Mouse (Mus musculus) left cerebral cortex, adult 9 months (tissue): Measurements from ENCODE around the gene Enthd1.
"Not testable (repeated sequence)": the region's sequence is repeated elsewhere in the genome, so short reads cannot be mapped to it uniquely, and the experiment has no call there.

Experiments
- DNase-seq, 2 experiments: peaks; one replicate each; pipeline ENCODE4 v3.0.0; 2022; ENCODE audit warnings: low spot score in 2 of 2

Gene Enthd1

GRCm38 (mm10) chr15:80538075-80538474 lies 26.9 kb downstream of the Enthd1 start:
- no peak for DNase-seq

GRCm38 (mm10) chr15:80536051-80536450 lies 28.9 kb downstream of the Enthd1 start:
- DNase-seq: peak; percentile 34 to 43

GRCm38 (mm10) chr15:80533274-80533673 lies 31.7 kb downstream of the Enthd1 start:
- DNase-seq: peak; percentile 35 to 37

DNA sequence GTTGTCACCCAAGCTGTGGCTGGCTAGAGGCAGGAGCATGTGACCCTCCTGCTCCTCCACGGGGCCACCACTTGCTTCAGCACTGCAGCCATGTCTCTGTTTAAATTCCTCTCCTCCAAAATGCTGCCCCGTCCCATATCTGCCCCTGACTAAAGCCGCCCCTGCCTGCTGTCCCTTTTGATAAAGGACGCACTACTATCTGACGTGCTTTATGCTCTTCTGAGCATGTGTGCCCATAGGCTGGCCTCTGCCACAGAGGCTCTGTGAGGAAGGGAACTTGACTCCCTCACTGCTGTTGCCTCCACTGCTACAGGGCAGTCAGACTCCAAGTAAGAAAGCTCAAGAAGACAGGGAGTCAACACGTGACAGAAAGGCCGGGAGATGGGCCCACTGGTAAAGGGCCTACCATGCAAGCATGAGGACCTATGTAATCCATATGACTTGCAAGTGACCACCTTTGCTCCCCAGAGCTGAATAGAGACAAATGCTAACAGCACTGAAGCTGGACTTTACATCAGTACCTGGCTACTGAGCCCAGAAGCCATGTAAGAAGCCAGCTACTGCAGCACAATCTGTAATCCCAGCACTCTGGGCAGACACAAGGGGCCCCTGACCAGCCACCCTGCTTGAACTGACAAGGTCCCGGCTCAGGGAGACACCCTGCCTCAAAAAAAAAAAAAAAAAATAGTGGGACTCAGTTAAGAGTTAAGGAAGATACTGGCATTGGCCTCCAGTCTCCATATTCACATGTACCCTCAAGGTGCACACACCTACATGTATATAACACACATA lies 32.5 kb downstream of the Enthd1 start:
- DNase-seq: no peak

DNA sequence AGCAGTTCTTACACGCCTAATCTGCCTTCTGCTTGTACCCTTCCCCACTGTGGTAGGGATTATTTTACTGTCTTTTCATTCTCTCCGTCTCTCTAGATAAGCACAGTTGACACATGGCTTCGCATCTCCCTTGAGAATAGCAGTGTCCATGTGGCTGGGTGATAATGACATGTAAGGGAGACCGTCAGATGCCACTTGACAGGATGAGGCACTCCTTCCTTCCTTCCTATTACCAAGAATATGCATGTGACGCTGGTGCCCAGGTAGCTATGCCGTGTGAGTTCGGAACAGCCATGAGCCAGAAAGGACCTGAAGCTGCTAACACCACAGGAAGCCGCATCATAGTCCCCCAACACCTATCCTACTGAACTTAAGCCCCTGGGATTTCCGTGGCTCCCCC lies 33.9 kb downstream of the Enthd1 start:
- DNase-seq: no peak

DNA sequence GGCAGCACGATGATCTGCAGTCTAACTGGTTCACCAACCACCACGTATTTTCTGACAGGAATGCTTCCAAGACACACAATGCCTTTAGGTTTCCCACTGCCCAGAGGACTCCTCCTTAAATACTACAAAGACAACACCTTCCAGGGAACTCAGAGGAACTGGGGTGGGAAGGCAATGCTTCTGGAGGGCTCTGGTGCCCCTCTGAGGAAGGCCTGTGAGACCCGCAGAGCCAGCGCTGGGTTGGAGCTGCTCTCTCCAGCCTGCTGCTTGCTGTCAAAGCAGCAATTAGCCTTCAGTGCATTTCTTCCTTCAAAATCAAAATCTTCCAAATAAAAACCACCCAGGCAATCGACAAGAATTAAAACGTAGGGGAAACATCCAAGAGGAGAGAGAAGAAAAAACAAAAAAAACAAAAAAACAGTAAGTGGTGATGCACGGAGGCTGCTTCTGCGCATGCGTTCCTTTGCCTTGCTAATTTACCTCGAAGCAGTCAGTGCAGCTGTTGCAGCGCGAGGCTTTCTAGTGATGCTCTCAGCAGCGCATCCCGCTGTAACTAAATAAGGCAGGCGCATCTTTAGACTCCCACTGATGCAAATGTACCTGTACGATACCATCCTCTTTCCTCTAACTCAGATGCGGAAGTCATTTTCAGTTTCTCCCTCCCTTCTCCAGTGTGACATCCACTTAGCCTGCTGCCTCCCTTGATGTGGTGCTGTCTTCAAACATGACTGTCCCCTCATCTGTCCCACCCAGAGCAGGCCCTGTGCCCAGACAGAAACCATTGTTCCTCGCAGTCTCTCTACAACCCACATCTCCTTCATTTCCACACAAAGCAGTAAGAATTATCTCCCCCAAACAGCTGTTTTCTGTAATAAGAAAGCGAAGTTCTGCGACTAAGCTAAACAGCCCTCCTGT lies 34.7 kb downstream of the Enthd1 start:
- peak in 1 of 2 experiments; percentile 56 for DNase-seq

DNA sequence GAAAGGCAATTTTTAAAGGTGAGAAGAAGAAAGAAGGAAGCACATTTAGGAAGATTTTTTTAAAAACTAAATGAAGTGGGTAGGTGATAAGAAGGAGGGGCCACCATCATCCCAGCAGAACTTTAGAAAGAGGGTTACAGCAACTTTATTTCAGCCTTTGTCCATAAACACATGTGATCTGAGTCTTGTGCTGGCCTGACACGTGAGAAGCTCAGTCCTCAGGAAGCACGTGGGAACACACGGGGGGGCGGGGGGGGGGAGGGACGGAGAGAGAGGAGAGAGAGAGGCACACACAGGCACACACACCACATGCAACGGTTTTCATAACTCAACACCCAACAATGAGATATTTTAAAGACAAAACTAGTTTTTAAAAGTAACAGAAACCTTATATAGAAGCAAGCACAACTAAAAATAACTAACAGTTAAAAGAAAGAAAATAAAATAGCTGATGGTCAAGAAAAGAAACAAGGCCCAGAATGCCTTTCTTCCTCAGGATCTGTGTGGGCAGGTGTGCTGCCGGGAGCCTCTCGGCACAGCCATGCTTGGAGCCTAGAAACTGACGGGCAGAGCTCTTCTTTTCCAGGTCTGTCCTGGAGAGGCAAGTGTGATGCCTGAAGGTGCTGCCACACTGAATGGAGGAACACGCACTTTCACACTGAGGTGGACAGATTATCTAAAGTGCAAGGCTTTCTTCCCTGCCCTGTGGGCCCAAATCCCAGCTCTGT lies 43.1 kb downstream of the Enthd1 start:
- no peak for DNase-seq

DNA sequence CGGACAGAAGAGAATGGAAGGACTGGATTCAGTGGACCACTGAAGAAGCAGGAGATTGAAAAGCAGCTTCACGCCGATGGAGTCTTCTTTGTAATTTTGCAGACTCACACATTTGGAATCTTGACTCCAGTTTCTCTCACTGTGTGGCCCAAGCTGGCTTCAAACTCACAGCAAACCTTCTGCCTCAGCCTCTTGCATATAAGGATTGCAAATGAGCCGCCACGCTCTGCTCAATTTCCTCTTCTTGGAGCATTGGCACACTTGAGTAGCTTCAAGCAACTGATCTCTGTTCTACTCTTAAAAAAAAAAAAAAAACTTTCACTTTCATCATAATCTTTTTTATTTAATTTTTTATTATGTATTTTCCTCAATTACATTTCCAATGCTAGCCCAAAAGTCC lies 45.0 kb downstream of the Enthd1 start:
- DNase-seq: no peak

DNA sequence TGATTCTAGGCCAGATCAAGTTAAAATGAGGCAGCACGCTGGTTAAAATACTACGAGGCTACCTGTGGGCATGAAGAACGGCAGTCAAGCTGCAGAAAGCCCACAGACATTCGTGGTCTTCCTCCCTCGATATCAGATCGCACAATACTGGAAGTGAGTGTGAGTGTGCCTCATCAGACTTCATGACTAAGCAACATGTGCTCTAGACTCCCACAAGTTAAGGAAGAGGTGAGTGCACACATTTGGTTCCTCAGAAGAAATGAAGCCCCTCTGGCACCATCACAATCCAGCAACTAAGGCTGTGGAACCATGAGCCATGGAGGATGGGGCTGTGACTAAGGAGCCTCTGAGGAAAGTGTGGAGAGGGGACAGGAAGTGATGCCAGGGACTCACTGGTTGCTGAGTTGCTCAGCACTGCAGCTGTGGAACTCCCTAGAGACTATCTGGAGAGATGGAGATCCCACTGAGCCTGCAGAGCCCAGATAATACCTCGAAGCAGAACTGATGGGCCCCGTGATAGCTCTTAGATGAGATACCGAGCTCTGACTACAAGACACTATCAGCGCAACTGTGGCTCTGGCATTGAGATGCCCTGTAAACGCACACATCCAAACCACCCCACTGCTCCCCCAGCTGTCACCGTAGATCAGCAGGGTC lies 46.3 kb downstream of the Enthd1 start:
- no peak for DNase-seq

DNA sequence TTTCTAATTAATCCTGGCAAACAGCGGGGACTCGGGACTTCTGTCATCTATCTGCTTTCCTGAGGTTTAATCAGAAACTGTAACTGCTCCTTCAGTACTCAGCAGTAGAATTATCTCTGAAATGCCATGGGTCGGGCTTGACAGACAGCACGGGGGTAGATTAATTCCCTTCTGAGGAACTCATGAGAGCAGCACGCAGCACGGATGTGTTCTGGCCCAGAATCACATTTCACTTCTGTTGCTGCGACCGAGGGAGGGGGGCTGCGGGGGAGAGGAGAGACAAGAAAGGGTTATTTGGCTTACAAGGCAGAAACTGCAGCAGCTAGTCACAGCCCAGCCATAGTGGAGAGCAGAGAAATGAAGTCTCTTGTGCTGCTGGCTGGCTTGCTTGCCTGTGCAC lies 47.0 kb downstream of the Enthd1 start:
- peak; percentile 29 to 49 for DNase-seq

- DNase-seq: no peak
Measured at GRCm38 (mm10) chr15:80516525-80516924, 48.4 kb downstream of the Enthd1 start.

DNA sequence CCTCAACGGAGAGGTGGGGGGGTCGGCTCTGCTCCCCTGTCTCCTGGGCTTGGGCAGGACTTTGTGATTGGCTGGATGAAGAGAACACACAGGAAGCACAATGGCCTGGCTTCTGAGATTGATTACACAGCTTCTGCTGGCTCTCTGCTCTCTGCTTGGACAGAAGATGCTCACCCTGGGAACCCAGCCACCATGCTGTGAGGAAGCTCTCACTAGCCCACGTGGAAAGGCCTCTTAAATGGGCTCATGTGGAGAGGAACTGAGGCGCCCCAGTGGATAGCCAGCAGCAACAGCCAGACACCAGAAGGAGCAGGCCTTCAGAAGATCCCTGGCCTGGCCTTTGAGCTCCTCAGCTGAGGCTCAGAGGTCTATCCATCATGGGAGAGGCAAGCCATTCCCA lies 59.9 kb downstream of the Enthd1 start:
- no peak for DNase-seq

DNA sequence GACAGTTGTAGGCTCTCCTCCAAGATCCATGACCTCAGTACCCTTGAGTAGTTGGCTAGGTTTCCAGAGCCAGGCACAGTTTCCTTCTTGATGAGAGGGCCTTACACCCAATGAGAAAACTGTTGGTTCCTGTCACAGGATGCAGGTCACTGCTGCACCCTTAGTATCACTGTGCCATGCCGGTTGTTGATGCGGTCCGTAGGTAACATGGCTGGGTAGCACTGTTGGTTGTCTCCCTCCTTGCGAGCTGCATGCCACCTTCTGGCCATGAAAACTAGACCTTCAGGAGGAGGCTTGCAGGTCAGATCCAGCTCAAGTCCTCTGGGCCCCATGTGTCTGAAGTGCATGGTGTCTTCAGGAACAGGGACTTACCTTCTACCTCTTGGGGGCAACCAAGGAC lies 61.8 kb downstream of the Enthd1 start:
- DNase-seq: not testable (repeated sequence)

DNA sequence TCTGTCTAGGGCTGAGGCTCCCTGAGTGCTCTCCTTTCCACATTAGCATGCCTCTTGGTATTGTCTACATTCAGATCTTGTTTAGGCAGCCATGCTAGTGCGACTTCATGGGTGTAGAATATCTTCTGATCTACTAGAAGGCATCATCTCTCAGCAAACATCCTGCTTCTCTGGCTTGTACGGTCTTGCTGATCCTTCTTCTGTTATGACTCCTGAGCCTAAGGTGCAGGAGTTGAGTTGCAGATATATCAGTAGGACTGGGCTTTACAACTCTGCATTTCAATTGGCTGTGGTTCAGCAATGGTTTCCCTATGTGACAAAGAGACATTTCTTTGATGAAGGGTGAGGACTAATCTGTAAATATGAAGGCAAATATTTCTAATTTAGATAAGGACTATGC lies 62.2 kb downstream of the Enthd1 start:
- no peak for DNase-seq

GRCm38 (mm10) chr15:80501106-80502096 lies 63.6 kb downstream of the Enthd1 start:
- DNase-seq: no peak

GRCm38 (mm10) chr15:80500426-80500825 lies 64.5 kb downstream of the Enthd1 start:
- DNase-seq: peak in 1 of 2 experiments; percentile 63

GRCm38 (mm10) chr15:80497733-80498132 lies 67.2 kb downstream of the Enthd1 start:
- DNase-seq: not testable (repeated sequence)

DNA sequence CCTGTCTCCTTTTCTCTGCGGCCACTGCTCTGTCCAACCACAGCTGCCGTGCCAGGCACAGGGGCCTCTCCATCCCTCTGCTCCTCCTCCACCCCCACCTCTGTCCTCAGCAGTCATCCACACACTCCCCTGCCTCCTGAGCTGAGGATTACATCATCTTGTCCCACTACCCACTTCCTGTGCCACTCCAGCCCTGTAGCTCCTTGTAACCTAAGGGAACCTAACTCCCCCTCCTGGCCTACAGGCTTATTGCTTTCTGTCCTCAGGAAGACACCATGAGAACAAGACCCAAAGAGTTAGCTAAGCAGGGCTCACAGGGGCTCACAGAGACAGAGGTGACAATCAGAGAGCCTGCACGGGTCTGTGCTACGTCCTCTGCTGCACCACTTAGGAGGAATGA lies 73.5 kb downstream of the Enthd1 start:
- no peak for DNase-seq

DNA sequence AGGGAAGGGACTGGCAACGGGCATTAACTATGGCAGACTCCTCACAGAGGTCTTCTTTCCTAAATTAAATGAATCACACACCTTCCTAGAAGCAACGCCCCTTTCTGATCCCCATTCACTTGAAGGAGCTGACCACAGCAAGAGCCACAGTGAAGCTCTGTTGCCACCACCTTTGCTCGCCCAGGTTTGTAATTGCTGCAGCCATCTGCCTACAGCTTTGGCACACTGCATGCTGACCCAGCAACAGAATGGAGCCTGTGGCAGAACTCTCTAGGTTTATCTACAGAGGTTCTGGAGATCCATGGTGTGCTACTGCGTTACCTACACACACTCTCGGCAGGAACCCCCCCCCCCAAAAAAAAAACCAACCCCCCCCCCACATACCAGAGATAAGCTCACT lies 74.8 kb downstream of the Enthd1 start:
- DNase-seq: no peak

DNA sequence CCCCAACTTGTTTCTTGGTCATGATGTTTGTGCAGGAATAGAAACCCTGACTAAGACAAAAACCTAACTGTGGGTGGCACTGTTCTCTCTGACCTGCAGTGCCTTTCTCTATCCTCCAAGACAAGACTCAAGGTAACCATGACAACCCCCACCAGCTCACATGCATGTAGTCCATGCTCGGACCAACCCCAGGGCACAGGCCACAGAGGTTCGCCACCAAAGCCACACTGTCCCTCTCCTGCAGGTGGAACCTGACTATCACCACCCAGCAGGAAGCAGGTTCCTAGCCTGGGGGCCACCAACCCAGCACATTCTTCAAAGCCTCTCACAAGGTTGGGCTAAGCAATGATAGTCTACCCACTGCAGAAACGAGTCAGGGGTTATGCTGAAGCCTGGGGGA lies 76.3 kb downstream of the Enthd1 start:
- DNase-seq: no peak
